16 mouse cellular contexts compared by ENCODE assay signal in the genomic region with DNA sequence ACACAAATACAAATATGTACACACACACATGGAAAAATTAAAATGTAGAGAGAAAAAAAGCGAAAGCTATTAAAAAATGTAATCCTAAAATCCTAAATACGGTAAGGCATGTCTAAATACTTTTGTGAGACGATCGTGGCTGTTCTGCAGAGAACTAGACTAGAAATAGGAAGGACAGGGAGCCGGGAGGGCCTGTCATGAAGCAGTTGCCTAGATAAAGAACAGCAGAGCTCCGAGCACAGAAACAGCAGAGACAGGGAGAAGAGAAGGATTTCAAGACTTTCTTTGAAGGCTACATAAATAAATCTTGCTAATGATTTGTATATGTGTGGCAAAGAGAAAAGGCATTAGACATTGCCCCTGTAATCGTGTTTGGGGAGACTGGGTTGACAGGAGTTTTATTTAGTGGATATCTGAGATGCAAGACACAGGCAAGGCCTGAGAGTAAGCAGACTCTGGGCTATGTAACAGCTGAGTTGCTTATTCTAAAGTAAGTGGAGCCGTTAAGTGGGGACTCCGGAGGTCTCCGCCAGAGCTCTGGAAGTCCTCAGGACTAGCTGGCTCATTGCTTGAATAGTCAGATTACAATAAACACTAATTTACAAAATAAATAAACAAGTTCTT. TPM values are rescaled to one million over a fixed set of nuclear protein-coding genes. Genes with fewer than 3 reads are reported as not detected.
DNase-seq lines count a peak whose midpoint lies in the region; ATAC-seq lines count a peak whose summit lies in the region.
"Had no signal": no experiment of that assay in that cellular context is flagged by ENCODE, and none has a peak within 500 bp of the region (broad histone marks: within the 10 kb centered on the region; RNA-seq: fewer than 3 reads in every experiment).

No protein-coding gene starts in this region.

- peak; percentile 76 for ATAC-seq in kidney, embryonic 15.5 days (replicated peaks; ENCODE audit: low FRiP score)
- no peak for ATAC-seq in embryonic facial prominence, embryonic 13.5 days (ENCODE audit: insufficient number of reproducible peaks, insufficient read depth, low FRiP score, low TSS enrichment, low read depth)
- no peak for ATAC-seq in limb, embryonic 13.5 days (ENCODE audit: low FRiP score, low read depth)
- ATAC-seq: hindbrain, postnatal 0 days had no signal

- no peaks in the 10 kb centered on the region for H3K9me3 ChIP-seq in kidney, embryonic 15.5 days (replicated peaks)
- H3K9me3 ChIP-seq in embryonic facial prominence, embryonic 13.5 days: peaks cover 3% of the 10 kb centered on the region; the same call in 1 of the 2 replicates
- no peaks in the 10 kb centered on the region for H3K9me3 ChIP-seq in limb, embryonic 13.5 days
- H3K9me3 ChIP-seq: lung, embryonic 15.5 days; midbrain, embryonic 10.5 days had no signal

- H3K4me2 ChIP-seq in kidney, embryonic 15.5 days: no peak overlapping the region
- no peak overlapping the region for H3K4me2 ChIP-seq in embryonic facial prominence, embryonic 13.5 days
- no peak overlapping the region for H3K4me2 ChIP-seq in limb, embryonic 13.5 days (replicated peaks)
- H3K4me2 ChIP-seq: lung, embryonic 15.5 days had no signal

- no peak overlapping the region for H3K9ac ChIP-seq in kidney, embryonic 15.5 days
- no peak overlapping the region for H3K9ac ChIP-seq in embryonic facial prominence, embryonic 13.5 days
- H3K9ac ChIP-seq in limb, embryonic 13.5 days: no peak overlapping the region
- H3K9ac ChIP-seq: lung, embryonic 15.5 days had no signal

- peak; percentile 48 for DNase-seq in embryo, embryonic 10 days (ENCODE audit: low spot score)
- no peak for DNase-seq in embryo, embryonic 9.5 days (ENCODE audit: extremely low spot score)
- no peak for DNase-seq in kidney, postnatal 25 days
- no peak for DNase-seq in right cerebral cortex, postnatal 4 days
- DNase-seq in spleen, postnatal 14 days (ENCODE audit: low spot score in 2 of 2): no peak
- DNase-seq: adrenal gland, adult 8-10 months; cerebellum, adult 9-11 months; thymus, adult 18-20 months had no signal

- no peaks in the 10 kb centered on the region for H3K27me3 ChIP-seq in kidney, embryonic 15.5 days
- H3K27me3 ChIP-seq in embryonic facial prominence, embryonic 13.5 days: no peaks in the 10 kb centered on the region
- H3K27me3 ChIP-seq in limb, embryonic 13.5 days: no peaks in the 10 kb centered on the region
- H3K27me3 ChIP-seq: lung, embryonic 15.5 days had no signal

- H3K27ac ChIP-seq in kidney, embryonic 15.5 days: peak overlapping the region; percentile 73
- peak overlapping the region; percentile 69 for H3K27ac ChIP-seq in embryonic facial prominence, embryonic 13.5 days
- H3K27ac ChIP-seq in limb, embryonic 13.5 days: peak overlapping the region; percentile 28; the same call in 1 of the 2 replicates
- H3K27ac ChIP-seq: hindbrain, postnatal 0 days; lung, embryonic 15.5 days; midbrain, embryonic 10.5 days had no signal

- H3K4me3 ChIP-seq in kidney, embryonic 15.5 days (replicated peaks): no peak overlapping the region
- H3K4me3 ChIP-seq in embryonic facial prominence, embryonic 13.5 days: no peak overlapping the region
- H3K4me3 ChIP-seq in limb, embryonic 13.5 days: no peak overlapping the region
- H3K4me3 ChIP-seq: erythroblast, embryonic 14.5 days; lung, embryonic 15.5 days; midbrain, embryonic 10.5 days had no signal

- 33% methylated on average over 10 of the region's 10 CpGs for WGBS in kidney, embryonic 15.5 days
- WGBS in embryonic facial prominence, embryonic 13.5 days: 53% methylated on average over 10 of the region's 10 CpGs
- 25% methylated on average over 10 of the region's 10 CpGs for WGBS in limb, embryonic 13.5 days

- H3K4me1 ChIP-seq in kidney, embryonic 15.5 days: peaks cover 12% of the 10 kb centered on the region
- no peaks in the 10 kb centered on the region for H3K4me1 ChIP-seq in embryonic facial prominence, embryonic 13.5 days
- H3K4me1 ChIP-seq in limb, embryonic 13.5 days: peaks cover 26% of the 10 kb centered on the region
- H3K4me1 ChIP-seq: lung, embryonic 15.5 days had no signal

- no peaks in the 10 kb centered on the region for H3K36me3 ChIP-seq in kidney, embryonic 15.5 days
- peaks cover 3% of the 10 kb centered on the region; the same call in 1 of the 2 replicates for H3K36me3 ChIP-seq in embryonic facial prominence, embryonic 13.5 days
- no peaks in the 10 kb centered on the region for H3K36me3 ChIP-seq in limb, embryonic 13.5 days
- H3K36me3 ChIP-seq: lung, embryonic 15.5 days; midbrain, embryonic 10.5 days had no signal

RNA-seq across cellular contexts. Expression of gene Usp29, which starts 14.0 kb away (rescaled TPM):
- 5.1 and 7.3 TPM in 2 replicates for polyA plus RNA-seq in kidney, embryonic 15.5 days (2015; fragmentation: Nextera tagmentation; extraction: Ambion mirVana)
- 9.6 and 11.3 TPM in 2 replicates for polyA plus RNA-seq in embryonic facial prominence, embryonic 13.5 days (2015; fragmentation: Nextera tagmentation; extraction: Ambion mirVana)
- 13.4 and 14.9 TPM in 2 replicates for polyA plus RNA-seq in limb, embryonic 13.5 days (2015; fragmentation: Nextera tagmentation; extraction: Ambion mirVana)
- polyA plus RNA-seq: gonadal fat pad, adult 2 months had no signal

RNA-seq across cellular contexts. Expression of gene Peg3, which starts 14.2 kb away (rescaled TPM):
- polyA plus RNA-seq in kidney, embryonic 15.5 days (2015; fragmentation: Nextera tagmentation; extraction: Ambion mirVana): 164 and 168 TPM in 2 replicates
- polyA plus RNA-seq in embryonic facial prominence, embryonic 13.5 days (2015; fragmentation: Nextera tagmentation; extraction: Ambion mirVana): 159 and 180 TPM in 2 replicates
- polyA plus RNA-seq in limb, embryonic 13.5 days (2015; fragmentation: Nextera tagmentation; extraction: Ambion mirVana): 230 and 252 TPM in 2 replicates

RNA-seq across cellular contexts. Expression of gene Zim1, which starts 48.1 kb away (rescaled TPM):
- 4.0 TPM in 2 replicates for polyA plus RNA-seq in kidney, embryonic 15.5 days (2015; fragmentation: Nextera tagmentation; extraction: Ambion mirVana)
- 3.2 and 4.5 TPM in 2 replicates for polyA plus RNA-seq in embryonic facial prominence, embryonic 13.5 days (2015; fragmentation: Nextera tagmentation; extraction: Ambion mirVana)
- polyA plus RNA-seq in limb, embryonic 13.5 days (2015; fragmentation: Nextera tagmentation; extraction: Ambion mirVana): 4.8 and 6.4 TPM in 2 replicates
- polyA plus RNA-seq: erythroblast, embryonic 14.5 days had no signal
